ENCODE assay signal across 9 mouse cellular contexts in the genomic region with DNA sequence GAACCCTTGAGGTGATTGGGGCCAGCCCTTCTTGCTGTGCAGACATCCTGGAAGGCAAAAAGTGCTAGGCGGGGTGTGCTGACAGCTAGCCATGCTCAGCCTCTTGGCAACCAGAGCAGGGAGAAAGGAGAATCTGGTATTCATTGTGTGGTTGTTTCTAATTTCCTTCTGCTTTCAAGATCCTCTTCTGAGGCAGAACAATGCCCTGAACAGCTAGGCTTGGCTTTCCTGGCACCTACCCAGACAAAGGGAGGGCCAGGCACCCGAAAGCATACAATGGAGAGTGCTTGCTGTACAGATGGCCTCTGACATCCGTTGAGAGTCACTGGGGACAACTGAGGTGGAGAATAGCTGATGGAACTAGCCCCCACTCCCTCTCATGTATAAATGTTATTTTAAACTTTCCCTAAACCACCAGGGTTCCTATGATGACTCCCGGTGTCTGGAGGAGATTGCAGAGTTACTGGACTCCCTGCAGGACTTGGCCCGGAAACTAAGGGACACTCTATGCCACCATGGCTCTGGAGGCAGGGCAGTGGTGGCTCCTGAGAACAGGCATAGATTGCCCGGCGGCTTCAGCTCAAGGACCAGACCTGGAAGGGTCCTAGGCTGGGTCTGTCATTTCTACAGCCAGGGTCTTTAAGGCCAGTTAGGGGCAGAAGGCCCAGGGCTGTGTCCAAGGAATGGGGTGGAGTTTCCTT. TPM values are rescaled to one million over a fixed set of nuclear protein-coding genes. Genes with fewer than 3 reads are reported as not detected.
DNase-seq lines count a peak whose midpoint lies in the region; ATAC-seq and TF ChIP-seq lines count a peak whose summit lies in the region.
"Had no signal": no experiment of that assay in that cellular context is flagged by ENCODE, and none has a peak within 500 bp of the region (broad histone marks: within the 10 kb centered on the region; RNA-seq: fewer than 3 reads in every experiment).

No protein-coding gene starts in this region.

- WGBS in forebrain, embryonic 15.5 days: 48% methylated on average over 7 of the region's 7 CpGs
- WGBS in forebrain, embryonic 16.5 days: 47% methylated on average over 7 of the region's 7 CpGs
- WGBS in heart, adult 2 months: 23% methylated on average over 7 of the region's 7 CpGs
- WGBS in intestine, postnatal 0 days: 47% methylated on average over 7 of the region's 7 CpGs
- WGBS in limb, embryonic 14.5 days: 57% methylated on average over 7 of the region's 7 CpGs

- TF ChIP-seq EP300 in heart, adult 2 months (IDR thresholded peaks at IDR 0.05; ENCODE audit: insufficient read depth, low read depth, low read length): peak; percentile 92

- H3K27ac ChIP-seq in forebrain, embryonic 15.5 days (replicated peaks): peak overlapping the region; percentile 7
- no peak overlapping the region for H3K27ac ChIP-seq in forebrain, embryonic 16.5 days (ENCODE audit: low read length)
- peak overlapping the region; percentile 87 for H3K27ac ChIP-seq in heart, adult 2 months
- H3K27ac ChIP-seq in intestine, postnatal 0 days (ENCODE audit: low read depth, low read length): peak overlapping the region; percentile 68; the same call in 1 of the 2 replicates
- H3K27ac ChIP-seq in limb, embryonic 14.5 days (replicated peaks; ENCODE audit: low read depth, low read length): peak overlapping the region; percentile 67

- no peaks in the 10 kb centered on the region for H3K9me3 ChIP-seq in forebrain, embryonic 15.5 days
- no peaks in the 10 kb centered on the region for H3K9me3 ChIP-seq in forebrain, embryonic 16.5 days (ENCODE audit: control insufficient read depth, low read length)
- H3K9me3 ChIP-seq in intestine, postnatal 0 days (ENCODE audit: control insufficient read depth): no peaks in the 10 kb centered on the region
- no peaks in the 10 kb centered on the region for H3K9me3 ChIP-seq in limb, embryonic 14.5 days (ENCODE audit: control insufficient read depth, low read length)

- H3K4me2 ChIP-seq in forebrain, embryonic 15.5 days (replicated peaks): no peak overlapping the region
- H3K4me2 ChIP-seq in forebrain, embryonic 16.5 days (ENCODE audit: low read length): no peak overlapping the region
- H3K4me2 ChIP-seq in intestine, postnatal 0 days (replicated peaks; ENCODE audit: low read depth): no peak overlapping the region
- H3K4me2 ChIP-seq in limb, embryonic 14.5 days (replicated peaks; ENCODE audit: low read depth, low read length, severe bottlenecking): no peak overlapping the region

- peak; percentile 35; the same call in 1 of the 2 replicates for ATAC-seq in forebrain, embryonic 15.5 days (replicated peaks)
- no peak for ATAC-seq in forebrain, embryonic 16.5 days
- ATAC-seq in intestine, postnatal 0 days: no peak
- peak; percentile 40; the same call in 1 of the 2 replicates for ATAC-seq in limb, embryonic 14.5 days (ENCODE audit: low FRiP score, low read depth)
- ATAC-seq in neutrophil, adult 5-6 weeks (ENCODE audit: extremely low read depth, insufficient number of reproducible peaks, low FRiP score, poor library complexity, severe bottlenecking): peak; percentile 23; the same call in 1 of the 2 replicates

- H3K4me3 ChIP-seq in forebrain, embryonic 15.5 days: no peak overlapping the region
- H3K4me3 ChIP-seq in forebrain, embryonic 16.5 days (replicated peaks; ENCODE audit: low read length): no peak overlapping the region
- H3K4me3 ChIP-seq in heart, adult 2 months: no peak overlapping the region
- no peak overlapping the region for H3K4me3 ChIP-seq in intestine, postnatal 0 days (ENCODE audit: low read depth, low read length)
- no peak overlapping the region for H3K4me3 ChIP-seq in limb, embryonic 14.5 days (replicated peaks; ENCODE audit: low read length)

- TF ChIP-seq CTCF in heart, adult 2 months (IDR thresholded peaks at IDR 0.05): no peak
- no peak for TF ChIP-seq CTCF in intestine, postnatal 0 days (IDR thresholded peaks at IDR 0.05; ENCODE audit: low read depth)

- DNase-seq in brain, adult 2 months (ENCODE audit: low read depth, low spot score): peak; percentile 79
- peak; percentile 73 to 88 for DNase-seq in heart, adult 2 months
- peak; percentile 76 for DNase-seq in limb, embryonic 14.5 days (ENCODE audit: low spot score)
- no peak for DNase-seq in T-cell, adult 2 months (ENCODE audit: low spot score)

- no peaks in the 10 kb centered on the region for H3K27me3 ChIP-seq in forebrain, embryonic 15.5 days
- no peaks in the 10 kb centered on the region for H3K27me3 ChIP-seq in forebrain, embryonic 16.5 days (replicated peaks; ENCODE audit: control insufficient read depth, insufficient read depth, low read length)
- no peaks in the 10 kb centered on the region for H3K27me3 ChIP-seq in heart, adult 2 months (ENCODE audit: control insufficient read depth, insufficient read depth, low read length)
- no peaks in the 10 kb centered on the region for H3K27me3 ChIP-seq in intestine, postnatal 0 days (replicated peaks; ENCODE audit: control insufficient read depth, insufficient read depth, low read length)
- H3K27me3 ChIP-seq in limb, embryonic 14.5 days (ENCODE audit: control insufficient read depth, insufficient read depth, low read length): no peaks in the 10 kb centered on the region

- no peak overlapping the region for H3K9ac ChIP-seq in forebrain, embryonic 15.5 days (replicated peaks)
- no peak overlapping the region for H3K9ac ChIP-seq in forebrain, embryonic 16.5 days (replicated peaks; ENCODE audit: low read depth, low read length)
- no peak overlapping the region for H3K9ac ChIP-seq in heart, adult 2 months (ENCODE audit: low read depth, low read length)
- H3K9ac ChIP-seq in intestine, postnatal 0 days (ENCODE audit: low read depth, low read length): no peak overlapping the region
- no peak overlapping the region for H3K9ac ChIP-seq in limb, embryonic 14.5 days (ENCODE audit: low read depth, low read length, severe bottlenecking)

- peaks cover 19% of the 10 kb centered on the region for H3K4me1 ChIP-seq in forebrain, embryonic 15.5 days
- H3K4me1 ChIP-seq in forebrain, embryonic 16.5 days (replicated peaks; ENCODE audit: control insufficient read depth, insufficient read depth, low read length): peaks cover 16% of the 10 kb centered on the region
- H3K4me1 ChIP-seq in heart, adult 2 months (ENCODE audit: control insufficient read depth, insufficient read depth, low read length): peaks cover 44% of the 10 kb centered on the region
- H3K4me1 ChIP-seq in intestine, postnatal 0 days (replicated peaks; ENCODE audit: control insufficient read depth, insufficient read depth, low read length): peaks cover 8% of the 10 kb centered on the region
- peaks cover 19% of the 10 kb centered on the region for H3K4me1 ChIP-seq in limb, embryonic 14.5 days (ENCODE audit: control insufficient read depth, insufficient read depth, low read length)

- TF ChIP-seq POLR2A in heart, adult 2 months (IDR thresholded peaks at IDR 0.05; ENCODE audit: insufficient read depth, low read depth, low read length): no peak; the same call in 1 of the 2 replicates
- no peak for TF ChIP-seq POLR2A in limb, embryonic 14.5 days (IDR thresholded peaks at IDR 0.05; ENCODE audit: borderline replicate concordance, extremely low read depth, insufficient read depth, insufficient read length)

- H3K36me3 ChIP-seq in forebrain, embryonic 15.5 days: no peaks in the 10 kb centered on the region
- no peaks in the 10 kb centered on the region for H3K36me3 ChIP-seq in forebrain, embryonic 16.5 days (ENCODE audit: control insufficient read depth, insufficient read depth)
- peaks cover 5% of the 10 kb centered on the region for H3K36me3 ChIP-seq in heart, adult 2 months (ENCODE audit: control insufficient read depth, insufficient read depth, low read length)
- no peaks in the 10 kb centered on the region for H3K36me3 ChIP-seq in intestine, postnatal 0 days (ENCODE audit: control insufficient read depth, insufficient read depth)
- no peaks in the 10 kb centered on the region for H3K36me3 ChIP-seq in limb, embryonic 14.5 days (ENCODE audit: control insufficient read depth, insufficient read depth, low read length)

- intact Hi-C loops in heart, adult 2 months (cut with DNase I): loop anchor here (2.0 kb wide), 1 partner anchor 45 kb away; no protein-coding TSS in a partner anchor

- H3K79me2 ChIP-seq in heart, adult 2 months (replicated peaks; ENCODE audit: control insufficient read depth, insufficient read depth, low read length): no peaks in the 10 kb centered on the region

RNA-seq across cellular contexts. Expression of a gene that starts 16.2 kb away (rescaled TPM):
- not detected in 2 replicates for polyA plus RNA-seq in forebrain, embryonic 15.5 days (2015; fragmentation: Nextera tagmentation; extraction: Ambion mirVana)
- not detected in 2 replicates for polyA plus RNA-seq in forebrain, embryonic 16.5 days (2015; fragmentation: Nextera tagmentation; extraction: Ambion mirVana)
- under 1 TPM in 1 of 2 experiments, not detected in 1; 0.73 TPM for total RNA-seq in heart, adult 2 months (2021)
- 0.50 and 2,957 TPM in 2 replicates for polyA plus RNA-seq in heart, adult 2 months (2012; rRNA removed)
- polyA plus RNA-seq in intestine, postnatal 0 days (2015; fragmentation: Nextera tagmentation; extraction: Ambion mirVana): not detected in 2 replicates
- 0.35 TPM in 1 of 2 replicates, not detected in the other for polyA plus RNA-seq in limb, embryonic 14.5 days (2012; rRNA removed)
- not detected in 2 replicates for polyA plus RNA-seq in limb, embryonic 14.5 days (2014; fragmentation: Nextera tagmentation; extraction: Ambion mirVana)
- not detected in 2 replicates for total RNA-seq in neutrophil, adult 5-6 weeks (2017)
- total RNA-seq: ES-E14 had no signal

Comparison
In these comparisons a context has a peak if more than half of its experiments do, and no peak if none do; other contexts are left out.
1. ATAC-seq: peak in forebrain, embryonic 15.5 days (single experiment), limb, embryonic 14.5 days (single experiment) and neutrophil, adult 5-6 weeks (single experiment); none in forebrain, embryonic 16.5 days (single experiment) and intestine, postnatal 0 days (single experiment).